Mouse (Mus musculus): Measurements from ENCODE around the gene Phykpl. TPM values are rescaled to one million over a fixed set of nuclear protein-coding genes. Genes with fewer than 3 reads are reported as not detected.

The Phykpl gene
- 12.5 and 14.8 TPM in 2 replicates for polyA plus RNA-seq (2012; rRNA removed)

GRCm38 (mm10) chr11:51584431-51585248, at the start of gene Phykpl:
Gene Phykpl, plus strand, starts transcription at chr11:51584757.

GRCm38 (mm10) chr11:51606447-51607095, 22.0 kb downstream of the Phykpl start, which contains the start of gene Hnrnpab:
Gene Hnrnpab, minus strand, starts transcription at chr11:51606847.

GRCm38 (mm10) chr11:51619409-51620060, 35.0 kb downstream of the Phykpl start, which contains the start of gene Nhp2:
Gene Nhp2, plus strand, starts transcription at chr11:51619735.

GRCm38 (mm10) chr11:51635525-51636322, 51.2 kb downstream of the Phykpl start, which contains the start of gene Rmnd5b:
Gene Rmnd5b, minus strand, starts transcription at chr11:51635896.

GRCm38 (mm10) chr11:51650691-51651515, 66.3 kb downstream of the Phykpl start, which contains the start of the genes N4bp3 and D930048N14Rik:
Gene N4bp3, minus strand, starts transcription at chr11:51650842.
Gene D930048N14Rik, plus strand, starts transcription at chr11:51650954.

Other genes with a start within 250 kb of the Phykpl start
- gene Hnrnpab, start 22.1 kb downstream of the Phykpl start, polyA plus RNA-seq (2012; rRNA removed), result 164 and 172 TPM in 2 replicates
- gene Nhp2, start 35.0 kb downstream of the Phykpl start, polyA plus RNA-seq (2012; rRNA removed), result 44.9 and 45.9 TPM in 2 replicates
- 13.1 and 13.3 TPM in 2 replicates for gene Rmnd5b, start 51.1 kb downstream of the Phykpl start, polyA plus RNA-seq (2012; rRNA removed)
- gene N4bp3, start 66.1 kb downstream of the Phykpl start, polyA plus RNA-seq (2012; rRNA removed), result 1.9 and 2.0 TPM in 2 replicates
- gene D930048N14Rik, start 66.2 kb downstream of the Phykpl start, polyA plus RNA-seq (2012; rRNA removed), result 1.1 and 1.5 TPM in 2 replicates
- gene 0610009B22Rik, start 104.1 kb downstream of the Phykpl start, polyA plus RNA-seq (2012; rRNA removed), result 19.0 and 22.0 TPM in 2 replicates
- gene Sec24a, start 178.9 kb downstream of the Phykpl start, polyA plus RNA-seq (2012; rRNA removed), result 7.8 and 8.1 TPM in 2 replicates
- gene Sar1b, start 178.9 kb downstream of the Phykpl start, polyA plus RNA-seq (2012; rRNA removed), result 85.3 and 114 TPM in 2 replicates

All from liver, embryonic 18 days (tissue).